Mouse (Mus musculus) midbrain, embryonic 13.5 days (tissue): ENCODE data around the gene Zyx. TPM values are rescaled to one million over a fixed set of nuclear protein-coding genes. Genes with fewer than 3 reads are reported as not detected.
A peak's percentile ranks its signal among the peaks of the same experiment; 100 is the strongest.

Source experiments
- ATAC-seq: fragments of 200-750 bp; cut with Nextera tagmentation; 2 replicates; pipeline ENCODE4 v1.8.0; 2017; ENCODE audit warnings: mild to moderate bottlenecking, moderate TSS enrichment, moderate library complexity
- H3K27ac ChIP-seq: fragments of 300-500 bp; sonication (generic); 2 replicates; pipeline ENCODE4 v1.5.1; 2015; ENCODE audit warnings: inconsistent platforms, mild to moderate bottlenecking, moderate library complexity
- H3K27me3 ChIP-seq: fragments of 300-500 bp; sonication (generic); 2 replicates; pipeline ENCODE4 v1.6.1; 2015; ENCODE audit warnings: mild to moderate bottlenecking, inconsistent platforms
- H3K36me3 ChIP-seq: fragments of 300-500 bp; sonication (generic); 2 replicates; pipeline ENCODE4 v1.6.1; 2015; ENCODE audit warnings: mild to moderate bottlenecking, inconsistent platforms
- H3K4me1 ChIP-seq: fragments of 300-500 bp; sonication (generic); replicated peaks from 2 replicates; pipeline ENCODE4 v1.6.1; 2015; ENCODE audit warnings: inconsistent platforms
- H3K4me2 ChIP-seq: fragments of 300-500 bp; sonication (generic); replicated peaks from 2 replicates; pipeline ENCODE4 v1.6.1; 2015; ENCODE audit warnings: moderate library complexity, mild to moderate bottlenecking, inconsistent platforms
- H3K4me3 ChIP-seq: fragments of 300-500 bp; sonication (generic); replicated peaks from 2 replicates; pipeline ENCODE4 v1.5.1; 2015; ENCODE audit warnings: mild to moderate bottlenecking, inconsistent platforms
- H3K9ac ChIP-seq: fragments of 300-500 bp; sonication (generic); replicated peaks from 2 replicates; pipeline ENCODE4 v1.6.1; 2015; ENCODE audit warnings: mild to moderate bottlenecking, inconsistent platforms
- H3K9me3 ChIP-seq: fragments of 300-500 bp; sonication (generic); 2 replicates; pipeline ENCODE4 v1.6.1; 2016; ENCODE audit warnings: mild to moderate bottlenecking, inconsistent platforms
- WGBS: fragments of 180-500 bp; shearing (Covaris S2); methylation state at CpG from one replicate; pipeline ENCODE4 v1.1.7; 2015; 5-methylcytosine and 5-hydroxymethylcytosine counted together
- polyA plus RNA-seq: library from polyadenylated mRNA; unstranded; fragments of >200 nt; fragmentation: Nextera tagmentation; extraction: Ambion mirVana; gene quantifications from 2 replicates; pipeline ENCODE4 v1.2.1, GENCODE M21; 2015

Zyx gene
- polyA plus RNA-seq, 1 experiment from 2014 or later: 46.2 TPM

DNA sequence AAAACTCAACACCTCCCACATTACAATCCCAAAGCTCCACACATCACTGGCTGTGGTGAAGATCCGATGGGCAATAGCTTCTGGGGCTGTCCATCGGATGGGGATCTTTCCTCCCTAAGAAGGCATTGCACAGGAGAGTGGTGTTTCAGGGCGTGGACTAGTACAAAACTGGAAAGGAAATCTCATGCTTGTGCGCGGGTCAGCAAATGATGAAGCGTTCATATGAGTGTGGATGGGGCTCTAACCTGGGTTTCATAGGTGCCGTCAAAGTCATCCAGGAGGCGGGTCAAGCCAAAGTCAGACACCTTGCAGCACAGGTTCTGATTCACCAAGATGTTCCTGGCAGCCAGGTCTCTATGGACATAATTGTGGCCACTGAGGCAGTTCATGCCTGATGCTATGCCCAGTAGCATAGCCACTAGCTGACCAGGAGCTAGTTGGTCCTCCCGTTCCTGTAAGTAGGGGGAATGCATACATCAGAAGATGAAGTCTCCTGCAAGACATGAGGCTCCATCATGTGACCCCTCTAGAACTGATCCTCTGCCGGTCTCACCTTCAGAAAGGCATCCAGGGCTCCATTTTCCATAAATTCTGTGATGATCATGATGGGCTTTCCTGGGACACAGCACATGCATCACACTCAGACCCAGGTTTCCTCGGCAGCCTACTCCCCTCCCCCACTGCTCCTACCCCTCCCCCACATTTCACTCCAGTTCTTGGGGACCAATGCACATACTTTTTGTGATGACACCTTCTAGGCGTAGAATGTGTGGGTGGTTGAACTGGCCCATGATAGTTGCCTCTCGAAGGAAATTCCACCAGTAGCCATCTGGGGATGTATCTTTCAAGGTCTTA, 11.8 kb downstream of the Zyx start:
- no peak for ATAC-seq
- Histone ChIP-seq H3K27ac (no peak overlapping the region), H3K4me3 (no peak overlapping the region), H3K9me3 (no peaks in the 10 kb centered on the region), H3K27me3 (no peaks in the 10 kb centered on the region), H3K36me3 (peaks cover 50% of the 10 kb centered on the region), H3K9ac (no peak overlapping the region), H3K4me2 (no peak overlapping the region), H3K4me1 (no peaks in the 10 kb centered on the region)
- WGBS: 94% methylated on average over 13 of the region's 13 CpGs

DNA sequence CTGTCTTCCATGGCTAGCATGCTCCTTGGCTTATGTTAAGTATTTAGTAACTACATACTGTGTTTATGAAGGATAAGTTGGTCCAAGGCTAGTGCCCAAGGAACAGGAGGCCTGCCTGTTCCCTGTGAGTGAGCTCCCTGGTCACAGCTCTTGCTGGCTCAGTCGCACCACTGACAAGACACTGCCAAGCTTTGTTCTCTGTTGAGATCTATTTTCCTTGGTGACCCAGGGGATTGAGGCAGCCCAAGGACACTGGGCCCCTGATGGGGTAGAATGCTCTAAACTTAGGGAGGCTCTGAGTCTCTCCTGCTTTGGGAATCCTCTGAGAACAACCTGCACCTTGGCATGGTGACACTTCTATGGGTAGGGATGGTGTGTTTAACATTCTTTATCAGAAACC, 12.6 kb downstream of the Zyx start:
- no peak overlapping the region for H3K27ac ChIP-seq
- H3K4me2 ChIP-seq: no peak overlapping the region
- no peaks in the 10 kb centered on the region for H3K4me1 ChIP-seq
- peaks cover 41% of the 10 kb centered on the region for H3K36me3 ChIP-seq
- no peak overlapping the region for H3K9ac ChIP-seq
- H3K4me3 ChIP-seq: no peak overlapping the region
- 63% methylated on average over 1 of the region's 1 CpGs for WGBS
- H3K9me3 ChIP-seq: no peaks in the 10 kb centered on the region
- no peaks in the 10 kb centered on the region for H3K27me3 ChIP-seq
- ATAC-seq: no peak

DNA sequence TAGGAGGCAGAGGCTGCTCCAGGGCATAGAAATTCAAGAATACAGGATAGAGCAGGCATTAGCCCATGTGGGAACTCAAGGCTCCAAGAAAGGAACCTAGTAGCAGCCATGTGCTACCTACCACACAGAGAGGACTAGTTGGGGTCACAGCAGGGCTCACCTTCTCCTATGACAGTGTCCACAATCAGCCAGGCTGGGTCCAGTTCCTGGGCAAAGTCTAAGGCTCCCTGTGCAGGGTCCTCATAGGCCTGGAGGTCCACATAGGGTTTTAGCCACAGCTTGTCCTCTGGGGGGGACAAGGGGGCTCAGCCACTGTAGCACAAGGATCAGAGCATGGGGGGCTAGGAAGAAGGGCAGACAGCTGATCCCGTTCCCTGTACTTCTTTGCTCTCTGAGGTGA, 13.1 kb downstream of the Zyx start:
- Histone ChIP-seq H3K9ac (no peak overlapping the region), H3K27me3 (no peaks in the 10 kb centered on the region), H3K4me3 (no peak overlapping the region), H3K27ac (no peak overlapping the region), H3K36me3 (peaks cover 37% of the 10 kb centered on the region), H3K4me2 (no peak overlapping the region), H3K9me3 (no peaks in the 10 kb centered on the region), H3K4me1 (no peaks in the 10 kb centered on the region)
- 45% methylated on average over 1 of the region's 1 CpGs for WGBS
- ATAC-seq: no peak

DNA sequence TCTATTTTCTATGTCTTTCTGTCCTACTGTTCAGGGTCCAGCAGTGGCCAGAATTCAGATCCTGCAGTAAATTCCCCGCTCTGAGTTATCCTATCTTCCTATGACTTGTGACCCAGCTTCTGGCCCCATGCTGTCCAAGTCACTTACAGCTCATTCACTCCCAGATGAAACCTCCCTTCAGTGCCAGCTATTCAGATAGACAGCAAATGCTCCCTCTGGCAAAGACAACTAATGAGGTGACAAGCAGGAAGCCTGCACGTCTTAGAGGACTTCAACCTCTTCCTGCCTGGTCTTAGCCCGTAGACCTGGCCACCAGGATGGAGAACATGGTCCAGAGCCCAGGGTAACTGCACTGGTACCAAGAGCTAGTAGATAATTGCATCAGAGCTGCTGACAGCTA, 13.5 kb downstream of the Zyx start:
- ATAC-seq: no peak

DNA sequence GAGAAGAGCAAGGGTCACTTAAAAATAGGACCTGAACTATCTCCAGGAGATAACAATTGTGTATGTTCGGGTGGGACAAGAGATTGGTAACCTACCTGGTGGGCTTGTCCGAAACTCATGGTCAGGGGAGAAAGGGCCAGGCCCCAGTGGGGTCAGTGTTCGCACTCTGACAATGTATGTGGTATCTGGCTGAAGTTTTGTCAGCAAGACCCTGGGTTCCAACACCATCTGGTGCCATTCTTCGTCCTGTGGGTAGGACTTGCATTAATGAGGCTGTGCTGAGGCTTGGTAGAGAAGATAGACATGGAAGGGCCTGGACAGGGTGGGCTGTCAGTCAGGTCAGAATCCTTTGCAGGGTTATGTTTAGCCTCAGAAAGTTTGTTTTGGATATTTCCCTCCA, 14.6 kb downstream of the Zyx start:
- ATAC-seq: no peak
- 92% methylated on average over 4 of the region's 4 CpGs for WGBS

More for the DNA sequence above, 13.5 kb downstream of the Zyx start:
- Histone ChIP-seq H3K9ac (no peak overlapping the region), H3K4me3 (no peak overlapping the region), H3K36me3 (peaks cover 32% of the 10 kb centered on the region), H3K27ac (no peak overlapping the region), H3K4me1 (no peaks in the 10 kb centered on the region), H3K27me3 (no peaks in the 10 kb centered on the region), H3K4me2 (no peak overlapping the region), H3K9me3 (no peaks in the 10 kb centered on the region)
- WGBS: 63% methylated on average over 3 of the region's 3 CpGs

DNA sequence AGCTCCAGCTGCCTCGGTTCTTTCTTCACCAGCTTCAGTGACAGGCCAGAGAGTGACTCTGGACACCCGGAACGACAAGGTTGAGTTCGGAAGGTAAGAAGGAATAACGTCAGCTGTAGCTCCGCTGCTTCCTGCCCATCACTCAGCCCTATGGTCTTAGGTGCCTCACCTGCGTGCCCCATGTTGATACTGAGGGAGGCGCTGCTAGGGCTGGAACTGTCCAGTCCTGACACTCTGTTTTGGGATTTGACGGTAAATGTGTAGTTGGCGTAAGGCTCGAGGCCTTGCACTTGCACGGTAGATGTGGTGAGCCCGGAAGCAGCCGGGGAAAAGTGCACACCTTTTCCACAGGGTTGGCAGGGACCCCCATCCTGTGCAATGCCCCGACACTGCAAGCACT, 15.2 kb downstream of the Zyx start:
- WGBS: 92% methylated on average over 15 of the region's 15 CpGs
- no peak overlapping the region for H3K4me2 ChIP-seq
- no peaks in the 10 kb centered on the region for H3K4me1 ChIP-seq
- no peak overlapping the region for H3K9ac ChIP-seq
- H3K4me3 ChIP-seq: no peak overlapping the region
- H3K27me3 ChIP-seq: no peaks in the 10 kb centered on the region
- no peak for ATAC-seq
- no peaks in the 10 kb centered on the region for H3K9me3 ChIP-seq
- peaks cover 17% of the 10 kb centered on the region for H3K36me3 ChIP-seq
- H3K27ac ChIP-seq: no peak overlapping the region

More for the DNA sequence above, 14.6 kb downstream of the Zyx start:
- no peak overlapping the region for H3K4me2 ChIP-seq
- H3K4me1 ChIP-seq: no peaks in the 10 kb centered on the region
- no peak overlapping the region for H3K9ac ChIP-seq
- peaks cover 23% of the 10 kb centered on the region for H3K36me3 ChIP-seq
- no peak overlapping the region for H3K4me3 ChIP-seq
- no peak overlapping the region for H3K27ac ChIP-seq
- H3K27me3 ChIP-seq: no peaks in the 10 kb centered on the region
- H3K9me3 ChIP-seq: no peaks in the 10 kb centered on the region

DNA sequence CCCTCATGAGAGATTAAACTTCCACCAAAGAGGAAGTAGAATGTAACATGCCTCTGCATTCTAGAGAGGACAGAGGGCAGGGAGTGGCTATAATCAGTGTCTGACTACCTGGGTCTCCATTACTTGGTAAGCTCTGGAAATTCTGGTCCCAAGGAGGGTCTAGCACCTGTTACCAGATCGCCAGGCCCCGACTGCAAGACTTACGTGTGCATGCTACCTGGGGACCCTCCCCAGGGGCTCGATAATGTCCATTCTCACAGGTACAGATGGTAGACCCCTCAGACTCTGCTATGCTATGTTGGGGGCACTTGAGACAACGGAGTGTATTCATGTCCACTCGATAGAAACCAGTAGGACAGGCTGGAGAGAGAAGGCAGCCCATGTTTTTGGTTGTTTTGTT, 15.8 kb downstream of the Zyx start:
- Histone ChIP-seq H3K4me1 (no peaks in the 10 kb centered on the region), H3K27ac (no peak overlapping the region), H3K9me3 (no peaks in the 10 kb centered on the region), H3K36me3 (0 out of 2 replicates have a peak, but pooled peaks cover 11% of the 10 kb centered on the region), H3K4me3 (no peak overlapping the region), H3K9ac (no peak overlapping the region), H3K27me3 (no peaks in the 10 kb centered on the region), H3K4me2 (no peak overlapping the region)
- 93% methylated on average over 6 of the region's 6 CpGs for WGBS
- ATAC-seq: no peak

DNA sequence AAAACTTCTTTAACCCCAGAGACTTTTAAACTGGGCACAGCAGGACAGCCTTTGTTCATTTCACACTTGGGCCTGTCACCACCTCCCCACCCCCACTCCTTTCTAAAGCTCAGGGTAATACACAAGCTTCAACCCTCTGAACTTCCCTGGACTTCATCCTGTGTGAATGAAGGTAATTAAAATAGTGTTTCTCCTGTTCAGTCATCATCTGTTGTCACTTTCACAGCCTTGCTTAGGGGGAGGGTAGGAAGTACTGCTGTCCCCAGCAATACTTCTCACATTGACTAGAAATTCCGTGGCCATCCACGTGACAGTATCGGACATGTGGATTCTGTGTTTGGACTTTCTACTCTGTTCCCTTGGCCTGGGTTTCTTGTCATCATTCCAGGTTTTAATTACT, 20.4 kb downstream of the Zyx start:
- Histone ChIP-seq H3K9me3 (no peaks in the 10 kb centered on the region), H3K4me2 (no peak overlapping the region), H3K4me1 (peaks cover 15% of the 10 kb centered on the region), H3K4me3 (no peak overlapping the region), H3K27ac (no peak overlapping the region), H3K36me3 (no peaks in the 10 kb centered on the region), H3K9ac (no peak overlapping the region), H3K27me3 (peaks cover 35% of the 10 kb centered on the region)
- WGBS: 10% methylated on average over 3 of the region's 3 CpGs
- ATAC-seq: no peak

DNA sequence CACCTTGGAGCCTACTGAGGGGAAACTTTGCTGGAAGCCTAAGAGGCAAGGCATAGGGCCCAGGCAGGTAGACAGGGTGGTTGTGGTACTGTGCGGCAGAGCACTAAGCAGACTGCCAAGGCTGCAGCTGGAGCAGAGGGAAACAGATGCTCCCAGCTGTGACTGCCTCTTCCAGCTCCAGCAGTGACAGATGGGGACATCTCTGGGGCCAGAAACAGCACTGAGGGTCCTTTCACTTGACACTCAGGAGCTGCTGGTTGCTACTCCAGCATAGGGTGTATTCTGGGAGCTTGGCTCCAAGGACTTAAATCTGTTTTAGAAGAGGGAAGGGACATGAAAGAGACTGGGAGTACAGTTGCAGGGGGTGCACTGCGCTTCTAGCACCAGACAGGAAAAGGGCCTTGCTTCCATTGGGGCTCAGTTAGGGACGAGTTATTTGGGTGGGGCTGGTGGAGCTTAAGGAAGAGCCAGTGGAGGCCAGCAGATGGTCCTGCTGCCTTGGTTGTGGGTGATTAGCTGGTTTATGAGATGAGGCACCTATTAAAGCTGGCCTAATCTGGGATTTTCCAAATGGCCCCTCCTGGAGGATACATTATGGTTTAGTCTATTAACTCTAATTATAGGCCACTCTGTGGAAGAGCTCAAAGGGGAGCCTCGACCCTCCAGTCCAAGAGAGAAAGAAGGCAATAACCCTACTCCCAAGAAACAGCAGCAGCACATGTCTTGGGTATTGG, 21.4 kb downstream of the Zyx start:
- Histone ChIP-seq H3K9ac (no peak overlapping the region), H3K27me3 (peaks cover 35% of the 10 kb centered on the region), H3K4me1 (peaks cover 15% of the 10 kb centered on the region), H3K4me2 (no peak overlapping the region), H3K36me3 (no peaks in the 10 kb centered on the region), H3K27ac (no peak overlapping the region), H3K9me3 (no peaks in the 10 kb centered on the region), H3K4me3 (no peak overlapping the region)
- ATAC-seq: no peak
- 48% methylated on average over 4 of the region's 4 CpGs for WGBS

DNA sequence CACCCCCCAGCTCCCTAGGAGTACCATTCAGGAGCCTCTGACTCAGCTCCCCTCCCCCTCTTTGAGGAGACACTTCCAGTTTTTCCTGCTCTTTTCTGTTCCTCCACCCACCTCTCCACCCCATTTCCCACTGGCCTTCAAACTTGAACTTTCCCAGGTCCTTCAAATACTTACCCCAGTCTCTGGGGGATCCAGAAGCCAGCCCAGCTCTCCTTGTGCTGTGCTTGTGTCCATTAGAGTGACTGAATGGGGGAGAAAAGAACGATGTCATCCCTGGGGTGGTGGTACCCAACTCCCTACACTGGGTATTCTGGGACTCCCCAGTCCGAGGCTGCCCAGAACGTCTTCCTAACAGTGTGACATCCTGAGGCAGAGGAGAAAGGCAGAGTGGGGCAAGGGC, 22.6 kb downstream of the Zyx start:
- Histone ChIP-seq H3K9me3 (no peaks in the 10 kb centered on the region), H3K4me1 (peaks cover 15% of the 10 kb centered on the region), H3K4me2 (no peak overlapping the region), H3K27ac (no peak overlapping the region), H3K4me3 (no peak overlapping the region), H3K9ac (no peak overlapping the region), H3K27me3 (peaks cover 38% of the 10 kb centered on the region), H3K36me3 (no peaks in the 10 kb centered on the region)
- WGBS: 13% methylated on average over 3 of the region's 3 CpGs
- ATAC-seq: peak; percentile 24; the same call in 1 of the 2 replicates

DNA sequence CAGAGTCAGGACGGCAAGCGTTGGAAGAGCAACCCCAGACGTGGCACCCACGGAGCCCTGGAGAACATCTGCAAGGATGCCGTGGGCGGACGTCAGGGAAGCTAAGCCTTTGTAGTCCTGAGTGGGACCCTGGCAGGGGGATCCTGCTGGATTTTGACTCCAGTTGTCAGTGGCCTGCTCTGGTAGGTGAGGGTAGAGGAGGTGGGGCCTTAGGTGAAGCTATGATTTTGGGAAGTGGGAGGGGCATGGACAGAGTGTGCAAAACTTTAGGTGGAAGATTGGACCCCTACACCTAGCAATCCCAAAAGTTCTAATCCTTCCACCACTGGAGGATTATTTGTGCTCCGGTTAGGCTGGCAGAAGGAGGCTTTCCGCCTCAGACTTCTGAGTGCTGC, 23.0 kb downstream of the Zyx start:
- no peak overlapping the region for H3K9ac ChIP-seq
- H3K4me1 ChIP-seq: peaks cover 15% of the 10 kb centered on the region
- ATAC-seq: peak; percentile 38
- no peak overlapping the region for H3K27ac ChIP-seq
- H3K9me3 ChIP-seq: no peaks in the 10 kb centered on the region
- H3K27me3 ChIP-seq: peaks cover 39% of the 10 kb centered on the region
- 18% methylated on average over 9 of the region's 9 CpGs for WGBS
- H3K4me2 ChIP-seq: peak overlapping the region; percentile 93
- H3K36me3 ChIP-seq: no peaks in the 10 kb centered on the region
- peak overlapping the region; percentile 49; the same call in 1 of the 2 replicates for H3K4me3 ChIP-seq

DNA sequence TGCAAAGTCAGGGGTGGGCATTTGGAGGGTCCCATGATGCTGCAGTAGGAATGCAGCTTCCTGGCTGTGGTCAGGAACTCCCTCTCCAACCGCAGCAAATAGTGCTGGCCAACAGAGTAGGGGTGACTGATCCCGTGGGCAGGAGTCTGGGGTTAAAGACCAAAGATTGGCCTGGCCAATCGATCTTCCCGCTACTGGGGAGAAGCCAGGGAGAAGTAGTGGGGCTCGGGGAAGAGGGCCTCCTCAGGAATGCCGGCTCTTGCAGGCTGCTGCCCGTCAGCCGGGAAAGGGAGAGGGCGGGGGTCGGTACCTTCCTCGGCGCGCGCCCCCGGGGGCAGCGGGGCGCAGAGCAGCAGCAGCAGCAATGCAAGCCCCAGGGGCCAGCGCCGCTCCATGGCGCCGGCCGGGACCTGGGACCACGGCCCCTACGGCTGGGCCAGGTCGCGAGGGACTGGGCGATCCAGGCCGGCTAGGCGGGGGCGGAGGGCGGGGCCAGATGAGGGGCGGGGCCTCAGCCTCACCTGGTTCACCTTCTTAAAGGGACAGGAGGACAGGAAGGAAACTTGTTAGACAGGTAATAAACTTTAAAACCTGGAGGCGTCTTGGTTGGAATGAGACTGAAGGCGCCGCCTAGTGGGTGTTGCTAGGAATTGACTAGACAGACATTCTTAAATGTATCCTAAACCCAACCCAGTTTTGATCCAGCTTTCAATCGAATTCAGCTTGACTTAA, 23.6 kb downstream of the Zyx start, which contains the start of gene Epha1:
Gene Epha1, minus strand, starts transcription at position 453 of the 732 bp plus-strand sequence.
- Histone ChIP-seq H3K9me3 (no peaks in the 10 kb centered on the region), H3K27ac (no peak within 1 kb of the TSS), H3K4me2 (peak within 1 kb of the TSS; percentile 93), H3K27me3 (peaks cover 41% of the 10 kb centered on the region), H3K9ac (peak within 1 kb of the TSS; percentile 59), H3K36me3 (no peaks in the 10 kb centered on the region), H3K4me3 (peak within 1 kb of the TSS; percentile 49), H3K4me1 (peaks cover 15% of the 10 kb centered on the region)
- WGBS: under 1% methylated on average over 29 of the region's 36 CpGs
- ATAC-seq: peak; percentile 84
